Mouse (Mus musculus) ES-Bruce4 (cell line): ENCODE measurements around the gene Hipk2. TPM values are rescaled to one million over a fixed set of nuclear protein-coding genes. Genes with fewer than 3 reads are reported as not detected.

Source experiments
- H3K27ac ChIP-seq: 2 replicates; pipeline ENCODE4 v1.5.1; 2012; ENCODE audit warnings: low read length, inconsistent platforms; ENCODE audit not compliant: insufficient read depth
- H3K27me3 ChIP-seq: 2 replicates; pipeline ENCODE4 v1.6.1; 2012; ENCODE audit warnings: mild to moderate bottlenecking, low read length, inconsistent platforms; ENCODE audit not compliant: control insufficient read depth, poor library complexity, insufficient read depth, severe bottlenecking
- H3K36me3 ChIP-seq: 2 replicates; pipeline ENCODE4 v1.6.1; 2012; ENCODE audit warnings: inconsistent platforms, mild to moderate bottlenecking, low read length, moderate library complexity; ENCODE audit not compliant: control insufficient read depth, poor library complexity, insufficient read depth, severe bottlenecking
- H3K4me1 ChIP-seq: one replicate; pipeline ENCODE4 v1.8.1; 2011; ENCODE audit warnings: low read length; ENCODE audit not compliant: control insufficient read depth, insufficient read depth
- H3K4me3 ChIP-seq: 2 replicates; pipeline ENCODE4 v1.5.1; 2011; ENCODE audit warnings: low read depth, mild to moderate bottlenecking, low read length
- H3K9ac ChIP-seq: 2 replicates; pipeline ENCODE4 v1.6.1; 2012; ENCODE audit warnings: low read depth, mild to moderate bottlenecking, inconsistent platforms; ENCODE audit not compliant: poor library complexity, severe bottlenecking
- H3K9me3 ChIP-seq: replicated peaks from 2 replicates; pipeline ENCODE4 v1.6.1; 2012; ENCODE audit warnings: mild to moderate bottlenecking, low read length, inconsistent platforms; ENCODE audit not compliant: control insufficient read depth, poor library complexity, insufficient read depth, severe bottlenecking
- CTCF ChIP-seq: IDR thresholded peaks from one replicate; pipeline ENCODE4 v1.8.1; 2011; ENCODE audit warnings: low read depth, low read length
- EP300 ChIP-seq: IDR thresholded peaks from 2 replicates; pipeline ENCODE4 v1.6.1; 2011; ENCODE audit warnings: low read depth, low read length; ENCODE audit not compliant: insufficient read depth
- POLR2A ChIP-seq: IDR thresholded peaks from one replicate; pipeline ENCODE4 v1.8.1; 2011; ENCODE audit warnings: low read length; ENCODE audit not compliant: insufficient read depth
- polyA plus RNA-seq: library from polyadenylated mRNA; stranded (reverse); fragments of >200 nt; gene quantifications from 2 replicates; pipeline ENCODE4 v1.2.4, GENCODE M21; 2011; ENCODE audit warnings: low read depth; ENCODE audit not compliant: missing spikeins, insufficient read depth, insufficient read length

Gene Hipk2
- polyA plus RNA-seq, 1 experiment = 17.8 TPM

GRCm38 (mm10) chr6:38874035-38874434 lies 1.9 kb downstream of the Hipk2 start:
- Histone ChIP-seq H3K27me3 (no peaks in the 10 kb centered on the region), H3K4me1 (no peaks in the 10 kb centered on the region), H3K36me3 (no peaks in the 10 kb centered on the region), H3K9ac (no peak overlapping the region), H3K4me3 (no peak overlapping the region), H3K9me3 (no peaks in the 10 kb centered on the region), H3K27ac (no peak overlapping the region)
- no peak for TF ChIP-seq EP300
- no peak for TF ChIP-seq POLR2A
- TF ChIP-seq CTCF = no peak

GRCm38 (mm10) chr6:38873316-38873715 lies 2.6 kb downstream of the Hipk2 start:
- H3K36me3 ChIP-seq = no peaks in the 10 kb centered on the region
- no peak overlapping the region for H3K27ac ChIP-seq
- no peak overlapping the region for H3K9ac ChIP-seq
- no peaks in the 10 kb centered on the region for H3K9me3 ChIP-seq
- TF ChIP-seq POLR2A = no peak
- no peak for TF ChIP-seq EP300
- no peak for TF ChIP-seq CTCF
- H3K4me3 ChIP-seq = no peak overlapping the region
- no peaks in the 10 kb centered on the region for H3K4me1 ChIP-seq
- no peaks in the 10 kb centered on the region for H3K27me3 ChIP-seq

- H3K4me1 ChIP-seq = no peaks in the 10 kb centered on the region
- no peaks in the 10 kb centered on the region for H3K9me3 ChIP-seq
- TF ChIP-seq POLR2A (no peak), CTCF (no peak), EP300 (no peak)
- no peak overlapping the region for H3K4me3 ChIP-seq
- no peak overlapping the region for H3K27ac ChIP-seq
- no peaks in the 10 kb centered on the region for H3K36me3 ChIP-seq
- no peak overlapping the region for H3K9ac ChIP-seq
- no peaks in the 10 kb centered on the region for H3K27me3 ChIP-seq
These were observed 4.9 kb downstream of the Hipk2 start for GRCm38 (mm10) chr6:38871051-38871450.

GRCm38 (mm10) chr6:38870070-38870469 lies 5.9 kb downstream of the Hipk2 start:
- Histone ChIP-seq H3K4me3 (no peak overlapping the region), H3K4me1 (no peaks in the 10 kb centered on the region), H3K9me3 (no peaks in the 10 kb centered on the region), H3K27me3 (no peaks in the 10 kb centered on the region), H3K36me3 (no peaks in the 10 kb centered on the region), H3K9ac (no peak overlapping the region), H3K27ac (no peak overlapping the region)
- no peak for TF ChIP-seq POLR2A
- no peak for TF ChIP-seq EP300
- no peak for TF ChIP-seq CTCF

GRCm38 (mm10) chr6:38868974-38869373 lies 7.0 kb downstream of the Hipk2 start:
- Histone ChIP-seq H3K9ac (no peak overlapping the region), H3K4me1 (no peaks in the 10 kb centered on the region), H3K9me3 (no peaks in the 10 kb centered on the region), H3K4me3 (no peak overlapping the region), H3K36me3 (no peaks in the 10 kb centered on the region), H3K27ac (no peak overlapping the region), H3K27me3 (no peaks in the 10 kb centered on the region)
- TF ChIP-seq POLR2A (no peak), EP300 (no peak), CTCF (no peak)

- no peak for TF ChIP-seq EP300
- no peak for TF ChIP-seq CTCF
- TF ChIP-seq POLR2A = no peak
- Histone ChIP-seq H3K4me1 (no peaks in the 10 kb centered on the region), H3K27me3 (no peaks in the 10 kb centered on the region)
These were observed 8.7 kb downstream of the Hipk2 start for GRCm38 (mm10) chr6:38867291-38867690.

More at GRCm38 (mm10) chr6:38867291-38867690, 8.7 kb downstream of the Hipk2 start:
- no peaks in the 10 kb centered on the region for H3K36me3 ChIP-seq
- no peak overlapping the region for H3K9ac ChIP-seq
- no peak overlapping the region for H3K4me3 ChIP-seq
- H3K9me3 ChIP-seq = no peaks in the 10 kb centered on the region
- no peak overlapping the region for H3K27ac ChIP-seq
